Mouse (Mus musculus) liver, embryonic 13.5 days (tissue): ENCODE results near the gene Dbx1. TPM values are rescaled to one million over a fixed set of nuclear protein-coding genes. Genes with fewer than 3 reads are reported as not detected.

ENCODE experiments used
- ATAC-seq: fragments of 200-750 bp; cut with Nextera tagmentation; 2 replicates; pipeline ENCODE4 v1.8.0; 2017; ENCODE audit warnings: low read depth, mild to moderate bottlenecking, moderate number of reproducible peaks, moderate library complexity
- DNase-seq: peaks from one replicate; pipeline ENCODE4 v3.0.0; 2022
- H3K27ac ChIP-seq: fragments of 300-500 bp; sonication (generic); 2 replicates; pipeline ENCODE4 v1.5.1; 2015; ENCODE audit warnings: moderate library complexity, mild to moderate bottlenecking, inconsistent platforms
- H3K27me3 ChIP-seq: fragments of 300-500 bp; sonication (generic); 2 replicates; pipeline ENCODE4 v1.6.1; 2015; ENCODE audit warnings: mild to moderate bottlenecking, inconsistent platforms
- H3K36me3 ChIP-seq: fragments of 300-500 bp; sonication (generic); 2 replicates; pipeline ENCODE4 v1.6.1; 2015; ENCODE audit warnings: mild to moderate bottlenecking, inconsistent platforms
- H3K4me1 ChIP-seq: fragments of 300-500 bp; sonication (generic); replicated peaks from 2 replicates; pipeline ENCODE4 v1.6.1; 2015; ENCODE audit warnings: inconsistent platforms
- H3K4me2 ChIP-seq: fragments of 300-500 bp; sonication (generic); 2 replicates; pipeline ENCODE4 v1.6.1; 2015; ENCODE audit warnings: inconsistent platforms, mild to moderate bottlenecking, moderate library complexity
- H3K4me3 ChIP-seq: fragments of 300-500 bp; sonication (generic); replicated peaks from 2 replicates; pipeline ENCODE4 v1.5.1; 2015; ENCODE audit warnings: mild to moderate bottlenecking, inconsistent platforms
- H3K9ac ChIP-seq: fragments of 300-500 bp; sonication (generic); 2 replicates; pipeline ENCODE4 v1.6.1; 2015; ENCODE audit warnings: mild to moderate bottlenecking, inconsistent platforms
- H3K9me3 ChIP-seq: fragments of 300-500 bp; sonication (generic); replicated peaks from 2 replicates; pipeline ENCODE4 v1.6.1; 2016; ENCODE audit warnings: inconsistent platforms
- WGBS: fragments of 180-500 bp; shearing (Covaris S2); methylation state at CpG from one replicate; pipeline ENCODE4 v1.1.7; 2015; ENCODE audit not compliant: insufficient replicate concordance; 5-methylcytosine and 5-hydroxymethylcytosine counted together
- polyA plus RNA-seq: library from polyadenylated mRNA; unstranded; fragments of >200 nt; fragmentation: Nextera tagmentation; extraction: Ambion mirVana; gene quantifications from 2 replicates; pipeline ENCODE4 v1.2.1, GENCODE M21; 2015

Gene Dbx1
- polyA plus RNA-seq, 1 experiment from 2014 or later, result 0.10 TPM

DNA sequence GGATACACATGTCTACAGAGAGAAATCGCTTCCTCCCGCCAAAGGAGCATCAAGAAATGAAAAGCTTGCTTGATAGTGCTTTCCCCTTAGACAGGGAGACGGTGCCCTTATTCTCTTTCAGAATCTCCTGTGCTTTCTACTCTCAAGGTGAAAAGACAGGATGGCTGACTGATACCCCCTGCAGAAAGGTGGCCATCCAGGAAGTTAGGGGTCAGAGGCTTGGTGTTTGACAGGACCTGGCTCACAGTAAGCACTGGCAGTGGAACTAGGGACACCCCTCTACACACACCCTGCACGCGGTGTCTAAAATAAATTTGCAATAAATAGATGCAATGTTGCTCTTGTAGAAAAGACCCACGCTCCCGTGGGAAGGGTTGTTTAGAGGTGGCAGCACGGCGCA, 4.8 kb downstream of the Dbx1 start:
- Histone ChIP-seq H3K27me3 (peaks cover 79% of the 10 kb centered on the region), H3K36me3 (no peaks in the 10 kb centered on the region), H3K4me3 (no peak overlapping the region), H3K9me3 (no peaks in the 10 kb centered on the region), H3K4me1 (0 out of 2 replicates have a peak, but pooled peaks cover 7% of the 10 kb centered on the region), H3K9ac (no peak overlapping the region), H3K4me2 (no peak overlapping the region), H3K27ac (no peak overlapping the region)
- ATAC-seq (no peak), DNase-seq (no peak)
- WGBS, result 11% methylated on average over 9 of the region's 9 CpGs

DNA sequence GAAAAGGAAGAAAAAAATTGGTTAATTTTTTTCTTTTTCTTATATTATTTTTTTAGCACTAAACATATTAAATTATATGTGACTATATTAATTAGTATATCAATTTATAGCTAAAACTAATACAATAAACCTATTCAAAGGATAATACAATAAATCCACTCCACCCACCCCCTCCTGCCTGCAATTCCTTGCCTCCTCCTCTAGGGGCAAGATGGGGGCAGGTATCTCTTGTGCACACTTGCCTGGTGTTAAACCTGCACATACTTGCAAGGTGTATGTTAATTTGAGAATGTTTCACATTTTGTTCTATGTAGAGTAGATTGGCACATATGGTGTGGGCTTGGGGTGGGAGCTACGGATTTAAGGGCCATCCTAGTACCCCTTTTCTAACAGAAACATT, 16.5 kb downstream of the Dbx1 start:
- Histone ChIP-seq H3K4me2 (no peak overlapping the region), H3K27ac (no peak overlapping the region), H3K36me3 (no peaks in the 10 kb centered on the region), H3K4me3 (no peak overlapping the region), H3K9ac (no peak overlapping the region), H3K9me3 (no peaks in the 10 kb centered on the region), H3K4me1 (no peaks in the 10 kb centered on the region), H3K27me3 (0 out of 2 replicates have a peak, but pooled peaks cover 4% of the 10 kb centered on the region)
- ATAC-seq (no peak), DNase-seq (no peak)
- WGBS, result 62% methylated on average over 1 of the region's 1 CpGs

GRCm38 (mm10) chr7:49617087-49617486, 19.6 kb downstream of the Dbx1 start:
- Histone ChIP-seq H3K27ac (no peak overlapping the region), H3K4me1 (no peaks in the 10 kb centered on the region), H3K36me3 (no peaks in the 10 kb centered on the region), H3K27me3 (no peaks in the 10 kb centered on the region), H3K9ac (no peak overlapping the region), H3K4me3 (no peak overlapping the region), H3K9me3 (no peaks in the 10 kb centered on the region), H3K4me2 (no peak overlapping the region)
- DNase-seq, result no peak
- WGBS, result 66% methylated on average over 4 of the region's 4 CpGs
- no peak for ATAC-seq

DNA sequence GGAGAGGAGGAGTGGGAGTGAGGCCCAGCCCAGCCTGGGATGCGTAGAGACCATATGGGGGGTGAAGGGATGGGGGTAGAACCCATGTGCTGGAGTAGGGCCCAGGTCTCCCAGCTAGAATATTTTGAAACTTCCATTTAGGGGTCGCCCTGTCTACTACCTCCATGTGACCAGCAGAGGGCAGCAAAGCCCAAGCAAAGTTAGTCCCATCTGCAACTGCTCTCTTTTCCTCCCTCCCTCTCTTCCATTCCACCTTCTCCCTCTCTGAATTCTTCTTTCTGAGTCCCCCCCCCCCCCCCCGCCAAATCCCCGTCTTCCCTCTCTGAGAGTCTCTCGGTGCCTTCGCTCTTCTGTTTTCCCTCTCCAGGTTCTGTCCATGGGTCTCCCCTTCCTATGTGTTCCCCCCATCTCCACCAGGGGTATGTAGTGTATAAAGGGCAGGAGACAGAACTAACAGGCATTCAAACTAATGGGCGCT, 20.4 kb downstream of the Dbx1 start:
- Histone ChIP-seq H3K4me1 (no peaks in the 10 kb centered on the region), H3K9me3 (no peaks in the 10 kb centered on the region), H3K4me3 (no peak overlapping the region), H3K27me3 (no peaks in the 10 kb centered on the region), H3K27ac (no peak overlapping the region), H3K4me2 (no peak overlapping the region), H3K9ac (no peak overlapping the region), H3K36me3 (no peaks in the 10 kb centered on the region)
- ATAC-seq (no peak), DNase-seq (no peak)
- 7% methylated on average over 6 of the region's 7 CpGs for WGBS

DNA sequence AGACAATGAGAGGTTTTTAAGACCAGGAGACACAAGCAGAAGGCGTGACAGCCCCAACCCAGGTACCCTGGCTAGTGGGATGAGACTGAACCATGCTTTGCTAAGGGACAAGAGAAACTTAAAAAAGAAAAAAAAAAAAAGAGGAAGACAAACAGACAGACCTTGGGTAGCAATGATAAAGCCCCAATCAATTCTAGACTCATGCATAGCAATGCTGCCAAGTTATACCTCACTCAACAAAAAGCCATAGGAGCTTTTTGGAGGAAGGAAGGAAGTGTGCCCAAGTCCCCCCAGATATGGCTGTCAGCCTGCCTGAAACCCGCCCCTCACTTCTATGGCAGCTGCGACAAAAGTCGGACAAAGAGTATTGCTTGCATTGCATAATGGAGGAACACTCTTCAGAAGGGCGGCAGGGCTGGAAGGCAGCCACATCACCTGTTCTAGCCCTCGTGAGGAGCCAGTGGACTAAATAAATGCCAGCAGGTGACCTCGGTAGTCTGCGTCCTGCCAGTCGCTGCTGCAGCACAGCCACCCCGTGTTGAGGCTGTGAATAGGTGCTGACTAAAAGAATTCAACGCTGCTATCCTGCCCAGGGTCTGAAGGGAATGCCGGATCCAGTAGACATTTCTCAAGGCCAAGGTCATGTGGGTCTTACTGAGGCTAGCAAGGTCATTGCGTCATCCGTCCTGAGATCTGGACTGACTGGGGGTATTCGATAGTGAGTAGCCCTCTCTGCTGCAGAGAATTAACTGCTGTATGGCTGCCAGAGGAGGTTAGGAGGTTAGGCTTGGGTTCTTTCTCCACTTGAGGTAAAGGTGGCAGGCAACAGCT, 31.5 kb downstream of the Dbx1 start:
- Histone ChIP-seq H3K4me1 (no peaks in the 10 kb centered on the region), H3K9ac (no peak overlapping the region), H3K4me2 (no peak overlapping the region), H3K9me3 (no peaks in the 10 kb centered on the region), H3K36me3 (peaks cover 9% of the 10 kb centered on the region; the same call in 1 of the 2 replicates), H3K27me3 (no peaks in the 10 kb centered on the region), H3K4me3 (no peak overlapping the region), H3K27ac (no peak overlapping the region)
- WGBS, result 58% methylated on average over 15 of the region's 15 CpGs
- no peak for DNase-seq
- no peak for ATAC-seq

GRCm38 (mm10) chr7:49604244-49604643, 32.4 kb downstream of the Dbx1 start:
- 72% methylated on average over 14 of the region's 14 CpGs for WGBS
- H3K4me3 ChIP-seq, result no peak overlapping the region
- H3K9ac ChIP-seq, result no peak overlapping the region
- no peaks in the 10 kb centered on the region for H3K9me3 ChIP-seq
- H3K4me1 ChIP-seq, result no peaks in the 10 kb centered on the region
- H3K4me2 ChIP-seq, result no peak overlapping the region
- no peak overlapping the region for H3K27ac ChIP-seq
- DNase-seq (no peak), ATAC-seq (no peak)
- no peaks in the 10 kb centered on the region for H3K27me3 ChIP-seq
- peaks cover 9% of the 10 kb centered on the region; the same call in 1 of the 2 replicates for H3K36me3 ChIP-seq

GRCm38 (mm10) chr7:49601191-49601975, 35.3 kb downstream of the Dbx1 start:
- Histone ChIP-seq H3K36me3 (peaks cover 23% of the 10 kb centered on the region; the same call in 1 of the 2 replicates), H3K9ac (no peak overlapping the region), H3K4me3 (no peak overlapping the region), H3K27ac (no peak overlapping the region), H3K4me1 (no peaks in the 10 kb centered on the region), H3K4me2 (no peak overlapping the region), H3K27me3 (no peaks in the 10 kb centered on the region), H3K9me3 (no peaks in the 10 kb centered on the region)
- DNase-seq, result no peak
- ATAC-seq, result no peak
- 18% methylated on average over 13 of the region's 13 CpGs for WGBS

DNA sequence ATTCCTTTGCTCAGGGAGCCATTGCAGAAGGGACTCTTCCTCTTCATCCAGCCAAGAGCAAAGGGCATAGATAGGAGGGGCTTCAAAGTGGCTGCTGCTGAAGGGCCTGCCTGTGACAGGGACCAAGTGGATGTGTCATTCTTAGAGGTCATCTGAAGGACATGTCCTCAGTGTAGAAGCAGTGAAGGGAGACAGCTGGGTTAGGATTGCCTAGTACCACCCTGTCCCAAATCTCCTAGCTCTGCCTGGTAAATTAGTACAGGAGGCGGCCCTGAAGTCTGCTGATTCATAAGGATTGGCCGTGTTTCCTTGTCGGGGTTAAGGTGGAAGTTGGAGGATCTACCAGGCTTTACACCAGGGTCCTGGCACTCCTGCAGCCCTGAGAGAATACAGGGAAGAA, 36.7 kb downstream of the Dbx1 start:
- Histone ChIP-seq H3K27me3 (no peaks in the 10 kb centered on the region), H3K4me2 (no peak overlapping the region), H3K9ac (no peak overlapping the region), H3K4me3 (no peak overlapping the region), H3K4me1 (no peaks in the 10 kb centered on the region), H3K36me3 (peaks cover 25% of the 10 kb centered on the region; the same call in 1 of the 2 replicates), H3K27ac (no peak overlapping the region), H3K9me3 (no peaks in the 10 kb centered on the region)
- 67% methylated on average over 3 of the region's 3 CpGs for WGBS
- no peak for ATAC-seq
- no peak for DNase-seq

GRCm38 (mm10) chr7:49598225-49598624, 38.4 kb downstream of the Dbx1 start:
- Histone ChIP-seq H3K4me1 (no peaks in the 10 kb centered on the region), H3K9me3 (no peaks in the 10 kb centered on the region), H3K9ac (no peak overlapping the region), H3K27me3 (no peaks in the 10 kb centered on the region), H3K4me3 (no peak overlapping the region), H3K27ac (no peak overlapping the region), H3K36me3 (peaks cover 28% of the 10 kb centered on the region; the same call in 1 of the 2 replicates), H3K4me2 (no peak overlapping the region)
- ATAC-seq, result no peak
- WGBS, result 73% methylated on average over 13 of the region's 13 CpGs
- DNase-seq, result no peak

DNA sequence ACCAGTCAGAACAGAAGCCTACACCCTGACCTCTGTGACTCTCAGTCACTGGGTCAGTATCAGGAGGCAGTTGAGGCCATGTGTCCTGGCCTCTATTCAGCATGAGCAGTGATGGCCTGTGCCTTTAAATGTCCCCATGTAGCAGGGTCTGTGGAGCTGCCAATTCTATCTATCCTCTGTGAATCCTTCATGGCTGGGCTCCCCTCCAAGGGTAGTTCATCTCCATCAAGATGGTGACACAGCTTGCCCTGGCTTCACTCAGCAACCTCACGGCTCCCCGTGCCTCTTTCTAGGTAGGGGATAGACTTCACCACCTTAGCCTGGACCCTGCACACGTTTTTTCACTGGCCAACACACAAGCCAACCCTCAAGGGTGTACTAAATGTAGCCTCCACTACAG, 38.9 kb downstream of the Dbx1 start:
- H3K4me2 ChIP-seq, result no peak overlapping the region
- peaks cover 28% of the 10 kb centered on the region; the same call in 1 of the 2 replicates for H3K36me3 ChIP-seq
- no peaks in the 10 kb centered on the region for H3K4me1 ChIP-seq
- no peak for DNase-seq
- no peak overlapping the region for H3K4me3 ChIP-seq
- WGBS, result 63% methylated on average over 3 of the region's 3 CpGs
- H3K9ac ChIP-seq, result no peak overlapping the region
- no peaks in the 10 kb centered on the region for H3K27me3 ChIP-seq
- no peak for ATAC-seq
- H3K27ac ChIP-seq, result no peak overlapping the region
- no peaks in the 10 kb centered on the region for H3K9me3 ChIP-seq

- Histone ChIP-seq H3K9ac (no peak overlapping the region), H3K27me3 (no peaks in the 10 kb centered on the region), H3K36me3 (peaks cover 29% of the 10 kb centered on the region), H3K4me1 (no peaks in the 10 kb centered on the region), H3K4me3 (no peak overlapping the region), H3K27ac (no peak overlapping the region), H3K9me3 (no peaks in the 10 kb centered on the region), H3K4me2 (no peak overlapping the region)
- DNase-seq, result no peak
- no peak for ATAC-seq
- 71% methylated on average over 8 of the region's 8 CpGs for WGBS
These were observed 47.0 kb downstream of the Dbx1 start for GRCm38 (mm10) chr7:49589635-49590034.
